8 mouse cellular contexts compared by ENCODE assay signal in the genomic region with DNA sequence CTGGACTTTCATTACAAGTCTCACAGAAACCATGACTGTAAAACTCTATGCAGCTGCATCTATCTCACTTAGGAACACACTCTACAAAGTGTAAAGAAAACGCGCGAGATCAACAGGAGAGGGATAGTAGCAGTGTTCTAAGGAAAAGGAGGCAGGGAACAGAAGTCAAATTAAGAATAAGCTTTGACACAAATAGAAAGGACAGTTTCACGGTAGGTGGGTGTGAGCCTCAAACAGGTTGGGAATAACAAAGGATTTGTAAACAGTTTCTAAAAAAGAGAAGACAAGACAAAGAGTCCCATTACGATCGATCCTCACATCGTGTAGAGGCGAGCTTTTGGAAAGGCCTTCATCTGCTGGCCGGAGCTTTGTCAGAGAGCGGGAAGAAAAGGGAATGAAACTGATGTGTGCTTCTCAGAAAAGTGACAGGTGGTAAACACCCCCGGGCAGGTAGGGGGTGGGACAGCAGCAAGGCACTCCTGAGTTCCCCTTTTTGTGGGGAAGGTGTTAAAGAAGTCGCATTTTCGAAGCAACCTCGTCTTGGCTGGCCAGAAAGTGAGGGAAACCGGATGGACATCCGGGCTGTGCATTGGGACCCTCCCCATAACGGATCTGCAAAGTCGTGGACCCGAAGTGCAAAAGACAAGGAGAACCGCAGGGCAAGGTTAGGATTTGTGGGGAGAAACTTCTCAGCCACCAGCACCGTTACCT. TPM values are rescaled to one million over a fixed set of nuclear protein-coding genes. Genes with fewer than 3 reads are reported as not detected.
DNase-seq lines count a peak whose midpoint lies in the region; ATAC-seq and TF ChIP-seq lines count a peak whose summit lies in the region.

No protein-coding gene starts in this region.

- DNase-seq in layer of hippocampus, adult 2 months (ENCODE audit: low spot score in 2 of 2) = no peak
- no peak for DNase-seq in layer of hippocampus, postnatal 25 days (ENCODE audit: extremely low spot score in 1 of 2, low spot score in 1 of 2)
- DNase-seq in embryonic facial prominence, embryonic 11.5 days (ENCODE audit: low spot score) = no peak
- no peak for DNase-seq in limb, embryonic 11.5 days (ENCODE audit: low spot score)
- no peak for DNase-seq in right cerebral cortex, adult 2 months (ENCODE audit: low spot score in 2 of 2)
- no peak for DNase-seq in right cerebral cortex, postnatal 36 days (ENCODE audit: low spot score in 2 of 2)
- DNase-seq in layer of hippocampus, postnatal 36 days = no peak

- no peaks in the 10 kb centered on the region for H3K27me3 ChIP-seq in embryonic facial prominence, embryonic 11.5 days (ENCODE audit: control insufficient read depth, insufficient read depth, low read length)
- H3K27me3 ChIP-seq in limb, embryonic 11.5 days (ENCODE audit: control insufficient read depth, insufficient read depth, low read length) = no peaks in the 10 kb centered on the region
- H3K27me3 ChIP-seq in neural tube, embryonic 12.5 days (replicated peaks) = no peaks in the 10 kb centered on the region

- peak overlapping the region; percentile 92 for H3K4me3 ChIP-seq in layer of hippocampus, adult 2 months
- H3K4me3 ChIP-seq in embryonic facial prominence, embryonic 11.5 days (ENCODE audit: low read depth, low read length) = peak overlapping the region; percentile 66
- H3K4me3 ChIP-seq in limb, embryonic 11.5 days (ENCODE audit: low read depth, low read length) = peak overlapping the region; percentile 78
- peak overlapping the region; percentile 69 for H3K4me3 ChIP-seq in neural tube, embryonic 12.5 days

- ATAC-seq in embryonic facial prominence, embryonic 11.5 days (replicated peaks; ENCODE audit: insufficient number of reproducible peaks, low FRiP score, low TSS enrichment, low read depth) = 0 out of 2 replicates have a peak, but pooled peaks have one; percentile 4
- ATAC-seq in limb, embryonic 11.5 days (ENCODE audit: insufficient number of reproducible peaks, low FRiP score, low TSS enrichment, low read depth) = peak; percentile 28; the same call in 1 of the 2 replicates
- peak; percentile 26 for ATAC-seq in neural tube, embryonic 12.5 days (ENCODE audit: low FRiP score, low read depth)

- no peak for TF ChIP-seq CTCF in layer of hippocampus, adult 2 months (conservative IDR thresholded peaks at IDR 0.05)

- no peaks in the 10 kb centered on the region for H3K4me1 ChIP-seq in embryonic facial prominence, embryonic 11.5 days (ENCODE audit: control insufficient read depth, insufficient read depth, low read length)
- H3K4me1 ChIP-seq in limb, embryonic 11.5 days (ENCODE audit: control insufficient read depth, insufficient read depth, low read length) = peaks cover 5% of the 10 kb centered on the region
- peaks cover 10% of the 10 kb centered on the region for H3K4me1 ChIP-seq in neural tube, embryonic 12.5 days

- H3K9me3 ChIP-seq in embryonic facial prominence, embryonic 11.5 days (replicated peaks; ENCODE audit: control insufficient read depth, low read length) = no peaks in the 10 kb centered on the region
- no peaks in the 10 kb centered on the region for H3K9me3 ChIP-seq in limb, embryonic 11.5 days (ENCODE audit: control insufficient read depth, low read length)
- no peaks in the 10 kb centered on the region for H3K9me3 ChIP-seq in neural tube, embryonic 12.5 days

- peak overlapping the region; percentile 80 for H3K9ac ChIP-seq in embryonic facial prominence, embryonic 11.5 days (replicated peaks; ENCODE audit: low read length)
- peak overlapping the region; percentile 77 for H3K9ac ChIP-seq in limb, embryonic 11.5 days (ENCODE audit: low read length)
- peak overlapping the region; percentile 76 for H3K9ac ChIP-seq in neural tube, embryonic 12.5 days

- 12% methylated on average over 21 of the region's 21 CpGs for WGBS in embryonic facial prominence, embryonic 11.5 days
- 16% methylated on average over 21 of the region's 21 CpGs for WGBS in limb, embryonic 11.5 days
- 12% methylated on average over 21 of the region's 21 CpGs for WGBS in neural tube, embryonic 12.5 days

- H3K36me3 ChIP-seq in embryonic facial prominence, embryonic 11.5 days (replicated peaks; ENCODE audit: control insufficient read depth, insufficient read depth, low read depth, low read length) = no peaks in the 10 kb centered on the region
- H3K36me3 ChIP-seq in limb, embryonic 11.5 days (ENCODE audit: control insufficient read depth, insufficient read depth, low read length) = peaks cover 3% of the 10 kb centered on the region; the same call in 1 of the 2 replicates
- H3K36me3 ChIP-seq in neural tube, embryonic 12.5 days = peaks cover 20% of the 10 kb centered on the region

- peak overlapping the region; percentile 94 for H3K27ac ChIP-seq in layer of hippocampus, adult 2 months
- 0 out of 2 replicates have a peak overlapping the region, but pooled peaks have one; percentile 30 for H3K27ac ChIP-seq in embryonic facial prominence, embryonic 11.5 days (replicated peaks; ENCODE audit: low read depth, low read length)
- no peak overlapping the region for H3K27ac ChIP-seq in limb, embryonic 11.5 days (replicated peaks; ENCODE audit: low read depth, low read length)
- H3K27ac ChIP-seq in neural tube, embryonic 12.5 days = no peak overlapping the region

- H3K4me2 ChIP-seq in embryonic facial prominence, embryonic 11.5 days (ENCODE audit: low read depth, low read length) = peak overlapping the region; percentile 51
- peak overlapping the region; percentile 70 for H3K4me2 ChIP-seq in limb, embryonic 11.5 days (ENCODE audit: low read depth, severe bottlenecking)
- H3K4me2 ChIP-seq in neural tube, embryonic 12.5 days (replicated peaks) = peak overlapping the region; percentile 93

RNA-seq across cellular contexts. Expression of a gene that starts 0.5 kb away (rescaled TPM):
- total RNA-seq in layer of hippocampus, adult 2 months (2021) = 10 to 100 TPM in 1 of 2 experiments, 1 to 10 TPM in 1; 8.3 to 15.1 TPM
- 1 to 10 TPM; 8.3 to 8.4 TPM for total RNA-seq in layer of hippocampus, postnatal 25 days (2021)
- polyA plus RNA-seq in embryonic facial prominence, embryonic 11.5 days (2014; fragmentation: Nextera tagmentation; extraction: Ambion mirVana) = 34.5 and 39.6 TPM in 2 replicates
- polyA plus RNA-seq in limb, embryonic 11.5 days (2014; fragmentation: Nextera tagmentation; extraction: Ambion mirVana) = 37.0 and 38.7 TPM in 2 replicates
- polyA plus RNA-seq in neural tube, embryonic 12.5 days (2016; fragmentation: Nextera tagmentation; extraction: Ambion mirVana) = 26.3 and 27.8 TPM in 2 replicates
- 10 to 100 TPM in 1 of 2 experiments, 1 to 10 TPM in 1; 7.8 to 14.0 TPM for total RNA-seq in layer of hippocampus, postnatal 36 days (2021)

RNA-seq across cellular contexts. Expression of a gene that starts 4.9 kb away (rescaled TPM):
- total RNA-seq in layer of hippocampus, adult 2 months (2021) = 10 to 100 TPM; 23.7 to 25.1 TPM
- 10 to 100 TPM; 25.5 to 26.0 TPM for total RNA-seq in layer of hippocampus, postnatal 25 days (2021)
- 43.5 and 44.7 TPM in 2 replicates for polyA plus RNA-seq in embryonic facial prominence, embryonic 11.5 days (2014; fragmentation: Nextera tagmentation; extraction: Ambion mirVana)
- 50.0 and 53.3 TPM in 2 replicates for polyA plus RNA-seq in limb, embryonic 11.5 days (2014; fragmentation: Nextera tagmentation; extraction: Ambion mirVana)
- polyA plus RNA-seq in neural tube, embryonic 12.5 days (2016; fragmentation: Nextera tagmentation; extraction: Ambion mirVana) = 38.9 and 39.0 TPM in 2 replicates
- 10 to 100 TPM; 25.7 to 26.1 TPM for total RNA-seq in layer of hippocampus, postnatal 36 days (2021)

Comparison
In these comparisons a context has a peak if more than half of its experiments do, and no peak if none do; other contexts are left out.
1. H3K27ac ChIP-seq: peak in layer of hippocampus, adult 2 months (single experiment) and embryonic facial prominence, embryonic 11.5 days (single experiment); none in limb, embryonic 11.5 days (single experiment) and neural tube, embryonic 12.5 days (single experiment).
2. Peak in every context shown above with its lines, with median percentiles within 50 percentile points of each other: H3K4me3 ChIP-seq, ATAC-seq, H3K4me2 ChIP-seq and H3K9ac ChIP-seq.